Mouse (Mus musculus): ENCODE data around the gene Cxcl9. TPM values are rescaled to one million over a fixed set of nuclear protein-coding genes. Genes with fewer than 3 reads are reported as not detected.

The Cxcl9 gene
- total RNA-seq, 2 experiments from 2014 or later: 0.84 to 23.5 TPM

DNA sequence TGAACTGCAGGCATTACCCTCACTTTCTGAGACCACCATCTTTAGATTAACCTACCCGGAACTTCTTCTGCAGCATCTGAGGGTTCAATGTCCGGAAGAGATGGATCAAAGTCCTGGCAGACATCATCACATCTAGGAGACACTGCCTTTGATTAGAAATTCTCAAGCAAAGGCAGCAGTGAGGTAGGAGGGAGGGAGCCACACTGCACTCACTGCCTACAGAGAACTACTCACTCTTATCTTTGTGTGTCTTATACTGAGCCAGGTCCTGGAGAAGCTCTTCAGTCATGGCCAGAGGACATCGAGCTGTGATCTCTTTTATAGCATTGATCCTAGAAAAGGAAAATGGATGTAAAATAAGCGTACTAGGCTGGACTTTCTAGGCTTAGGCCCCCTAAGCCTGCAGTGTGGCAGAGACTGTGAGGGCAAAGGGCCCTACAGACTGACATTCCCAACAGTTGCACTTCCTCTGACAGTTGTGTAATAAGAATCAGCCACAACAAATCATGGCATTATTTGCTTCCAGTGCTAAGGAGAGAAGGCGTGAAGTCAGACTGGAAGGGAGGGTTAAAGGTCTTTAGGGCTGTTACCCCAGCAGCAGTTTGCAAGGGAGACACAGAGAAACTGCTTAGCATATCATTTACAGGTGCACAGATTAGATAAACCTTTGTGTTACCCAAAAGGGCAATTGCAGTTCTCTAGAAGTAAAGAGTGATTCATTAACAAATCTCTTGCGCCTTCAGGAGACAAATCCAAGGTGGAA, 36.0 kb downstream of the Cxcl9 start:
- ATAC-seq (replicated peaks; ENCODE audit: low FRiP score, poor library complexity, severe bottlenecking): no peak

DNA sequence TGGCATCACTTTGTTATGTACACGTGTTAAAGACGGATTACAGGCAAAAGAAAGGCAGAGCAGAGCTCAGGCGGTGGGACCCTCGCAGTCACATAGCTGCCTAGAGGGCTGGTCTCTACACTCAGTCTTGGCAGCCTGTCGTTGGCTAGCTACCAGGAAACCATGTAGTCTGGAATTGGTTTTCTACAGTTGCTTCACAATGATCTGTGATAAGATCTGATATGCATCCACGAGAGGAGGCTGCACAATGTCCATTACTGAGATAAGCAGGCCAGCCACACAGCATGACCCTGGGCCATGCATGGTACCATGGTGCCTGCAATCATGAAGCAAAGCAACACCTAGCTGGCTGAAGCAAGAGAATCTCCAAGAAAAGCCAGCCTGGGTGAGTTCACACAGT, 40.0 kb downstream of the Cxcl9 start:
- ATAC-seq (replicated peaks; ENCODE audit: low FRiP score, poor library complexity, severe bottlenecking): no peak

GRCm38 (mm10) chr5:92283107-92283506, 44.8 kb downstream of the Cxcl9 start:
- ATAC-seq (replicated peaks; ENCODE audit: low FRiP score, poor library complexity, severe bottlenecking): peak; percentile 65

DNA sequence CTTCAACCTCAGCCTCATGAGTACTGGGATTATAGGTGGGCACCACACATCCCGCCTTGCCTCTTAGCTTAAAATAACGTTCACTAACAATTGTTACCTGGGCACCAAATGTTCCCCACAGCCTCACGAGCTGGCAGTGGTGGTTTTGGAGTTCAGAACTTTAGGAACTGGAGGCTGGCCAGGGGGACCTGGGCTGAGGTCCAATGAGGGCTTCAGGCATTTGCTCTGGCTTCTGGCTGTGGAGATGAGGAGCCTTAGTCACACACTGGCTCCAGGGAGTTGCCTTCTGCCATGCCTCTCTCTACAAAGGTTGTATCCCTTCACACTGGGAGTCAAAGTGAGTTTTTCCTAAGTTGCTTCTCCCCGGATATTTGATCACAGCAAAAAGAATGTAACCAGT, 45.3 kb downstream of the Cxcl9 start:
- no peak for ATAC-seq (replicated peaks; ENCODE audit: low FRiP score, poor library complexity, severe bottlenecking)

DNA sequence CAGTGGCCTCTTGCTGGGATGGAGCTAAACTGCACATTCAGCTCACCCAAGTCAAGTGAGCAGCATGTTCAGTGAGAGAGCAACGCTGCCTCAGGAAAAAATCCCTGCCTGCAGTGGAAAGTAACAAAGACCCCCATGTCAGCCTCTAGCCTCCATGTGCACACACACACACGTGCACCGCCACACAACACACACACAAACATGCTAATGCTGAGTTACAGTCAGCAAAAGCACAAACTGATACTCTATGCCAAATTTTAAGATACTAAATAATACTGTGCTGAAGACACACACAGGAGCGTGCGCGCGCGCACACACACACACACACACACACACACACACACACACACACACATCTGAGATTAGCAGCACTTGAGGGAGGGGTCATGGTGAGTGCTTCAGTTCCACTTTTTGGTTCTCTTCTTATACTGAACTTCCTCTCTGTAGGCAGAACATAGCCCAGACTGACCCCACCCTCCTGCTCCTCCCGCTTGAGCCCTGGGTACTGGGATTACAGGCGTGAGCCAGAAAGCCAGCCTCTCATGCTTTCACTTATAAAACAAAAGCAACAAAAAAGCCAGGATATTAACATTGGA, 48.8 kb downstream of the Cxcl9 start:
- no peak for ATAC-seq (replicated peaks; ENCODE audit: low FRiP score, poor library complexity, severe bottlenecking)

- peak; percentile 90 for ATAC-seq (replicated peaks; ENCODE audit: low FRiP score, poor library complexity, severe bottlenecking)
These were observed 50.2 kb downstream of the Cxcl9 start, which contains the start of gene Naaa for GRCm38 (mm10) chr5:92277437-92278394. Naaa (minus strand) TSS chr5:92278170.

Other genes starting within 250 kb of the Cxcl9 start
- 40.0 and 47.8 TPM in 2 replicates for gene G3bp2, start 244.4 kb downstream of the Cxcl9 start, total RNA-seq (2015; ENCODE audit: low replicate concordance)
- gene G3bp2, start 244.4 kb downstream of the Cxcl9 start, total RNA-seq (2017; ENCODE audit: low replicate concordance): 60.5 and 68.3 TPM in 2 replicates
- gene Uso1, start 190.1 kb downstream of the Cxcl9 start, total RNA-seq (2015; ENCODE audit: low replicate concordance): 28.5 and 44.9 TPM in 2 replicates
- gene Uso1, start 190.1 kb downstream of the Cxcl9 start, total RNA-seq (2017; ENCODE audit: low replicate concordance): 20.8 and 36.7 TPM in 2 replicates
- not detected in 2 replicates for gene U90926, start 112.7 kb downstream of the Cxcl9 start, total RNA-seq (2015; ENCODE audit: low replicate concordance)
- not detected in 2 replicates for gene U90926, start 112.7 kb downstream of the Cxcl9 start, total RNA-seq (2017; ENCODE audit: low replicate concordance)
- not detected in 2 replicates for gene Ppef2, start 71.8 kb downstream of the Cxcl9 start, total RNA-seq (2015; ENCODE audit: low replicate concordance)
- not detected in 2 replicates for gene Ppef2, start 71.8 kb downstream of the Cxcl9 start, total RNA-seq (2017; ENCODE audit: low replicate concordance)
- 8.8 and 26.7 TPM in 2 replicates for gene Naaa, start 49.9 kb downstream of the Cxcl9 start, total RNA-seq (2015; ENCODE audit: low replicate concordance)
- gene Naaa, start 49.9 kb downstream of the Cxcl9 start, total RNA-seq (2017; ENCODE audit: low replicate concordance): 7.8 and 8.3 TPM in 2 replicates
- gene Sdad1, start 17.6 kb downstream of the Cxcl9 start, total RNA-seq (2015; ENCODE audit: low replicate concordance): 7.9 and 8.0 TPM in 2 replicates
- 6.9 and 8.0 TPM in 2 replicates for gene Sdad1, start 17.6 kb downstream of the Cxcl9 start, total RNA-seq (2017; ENCODE audit: low replicate concordance)
- not detected in 2 replicates for gene Art3, start 3.7 kb upstream of the Cxcl9 start, total RNA-seq (2015; ENCODE audit: low replicate concordance)
- gene Art3, start 3.7 kb upstream of the Cxcl9 start, total RNA-seq (2017; ENCODE audit: low replicate concordance): not detected in 2 replicates
- gene Cxcl10, start 20.8 kb upstream of the Cxcl9 start, total RNA-seq (2015; ENCODE audit: low replicate concordance): 6.1 and 18.4 TPM in 2 replicates
- 1.7 and 2.8 TPM in 2 replicates for gene Cxcl10, start 20.8 kb upstream of the Cxcl9 start, total RNA-seq (2017; ENCODE audit: low replicate concordance)
- gene Nup54, start 107.1 kb upstream of the Cxcl9 start, total RNA-seq (2015; ENCODE audit: low replicate concordance): 22.3 and 32.3 TPM in 2 replicates
- gene Nup54, start 107.1 kb upstream of the Cxcl9 start, total RNA-seq (2017; ENCODE audit: low replicate concordance): 16.3 and 19.8 TPM in 2 replicates
- 5.9 and 11.2 TPM in 2 replicates for gene Scarb2, start 178.8 kb upstream of the Cxcl9 start, total RNA-seq (2015; ENCODE audit: low replicate concordance)
- 9.8 and 13.3 TPM in 2 replicates for gene Scarb2, start 178.8 kb upstream of the Cxcl9 start, total RNA-seq (2017; ENCODE audit: low replicate concordance)
- not detected in 2 replicates for gene Fam47e, start 227.0 kb upstream of the Cxcl9 start, total RNA-seq (2015; ENCODE audit: low replicate concordance)
- not detected in 2 replicates for gene Fam47e, start 227.0 kb upstream of the Cxcl9 start, total RNA-seq (2017; ENCODE audit: low replicate concordance)